Mouse (Mus musculus) limb, embryonic 11.5 days (tissue): ENCODE data around the gene Creb3l4. TPM values are rescaled to one million over a fixed set of nuclear protein-coding genes. Genes with fewer than 3 reads are reported as not detected.
"Not testable (repeated sequence)": the region's sequence is repeated elsewhere in the genome, so short reads cannot be mapped to it uniquely, and the experiment has no call there.

Source experiments
- ATAC-seq: fragments of 200-750 bp; cut with Nextera tagmentation; 2 replicates; pipeline ENCODE4 v1.8.0; 2017; ENCODE audit warnings: low read depth; ENCODE audit not compliant: insufficient number of reproducible peaks, low FRiP score, low TSS enrichment
- DNase-seq: peaks from one replicate; pipeline ENCODE4 v3.0.0-alpha.2; 2015; ENCODE audit warnings: low spot score
- H3K27ac ChIP-seq: fragments of 300-500 bp; sonication (generic); replicated peaks from 2 replicates; pipeline ENCODE4 v1.5.1; 2014; ENCODE audit warnings: low read depth, mild to moderate bottlenecking, low read length
- H3K27me3 ChIP-seq: fragments of 300-500 bp; sonication (generic); 2 replicates; pipeline ENCODE4 v1.6.1; 2014; ENCODE audit warnings: mild to moderate bottlenecking, low read length, mixed read lengths; ENCODE audit not compliant: control insufficient read depth, insufficient read depth
- H3K36me3 ChIP-seq: fragments of 300-500 bp; sonication (generic); 2 replicates; pipeline ENCODE4 v1.6.1; 2014; ENCODE audit warnings: mild to moderate bottlenecking, low read length, moderate library complexity, mixed read lengths; ENCODE audit not compliant: control insufficient read depth, insufficient read depth
- H3K4me1 ChIP-seq: fragments of 300-500 bp; sonication (generic); 2 replicates; pipeline ENCODE4 v1.6.1; 2014; ENCODE audit warnings: low read length, mixed read lengths; ENCODE audit not compliant: control insufficient read depth, insufficient read depth
- H3K4me2 ChIP-seq: fragments of 300-500 bp; sonication (generic); 2 replicates; pipeline ENCODE4 v1.6.1; 2014; ENCODE audit warnings: low read depth, mild to moderate bottlenecking, moderate library complexity; ENCODE audit not compliant: severe bottlenecking
- H3K4me3 ChIP-seq: fragments of 300-500 bp; sonication (generic); 2 replicates; pipeline ENCODE4 v1.5.1; 2014; ENCODE audit warnings: low read depth, low read length
- H3K9ac ChIP-seq: fragments of 300-500 bp; sonication (generic); 2 replicates; pipeline ENCODE4 v1.6.1; 2014; ENCODE audit warnings: mild to moderate bottlenecking, low read length
- H3K9me3 ChIP-seq: fragments of 300-500 bp; sonication (generic); 2 replicates; pipeline ENCODE4 v1.6.1; 2016; ENCODE audit warnings: low read length; ENCODE audit not compliant: control insufficient read depth
- WGBS: fragments of 180-500 bp; shearing (Covaris S2); extraction: QIAGEN DNeasy Blood & Tissue Kit; methylation state at CpG from one replicate; pipeline ENCODE4 v1.1.7; 2014; 5-methylcytosine and 5-hydroxymethylcytosine counted together
- polyA plus RNA-seq: library from polyadenylated mRNA; unstranded; fragments of >200 nt; fragmentation: Nextera tagmentation; extraction: Ambion mirVana; gene quantifications from 2 replicates; pipeline ENCODE4 v1.2.1, GENCODE M21; 2014

The Creb3l4 gene
- 11.0 and 11.3 TPM in 2 replicates for polyA plus RNA-seq

DNA sequence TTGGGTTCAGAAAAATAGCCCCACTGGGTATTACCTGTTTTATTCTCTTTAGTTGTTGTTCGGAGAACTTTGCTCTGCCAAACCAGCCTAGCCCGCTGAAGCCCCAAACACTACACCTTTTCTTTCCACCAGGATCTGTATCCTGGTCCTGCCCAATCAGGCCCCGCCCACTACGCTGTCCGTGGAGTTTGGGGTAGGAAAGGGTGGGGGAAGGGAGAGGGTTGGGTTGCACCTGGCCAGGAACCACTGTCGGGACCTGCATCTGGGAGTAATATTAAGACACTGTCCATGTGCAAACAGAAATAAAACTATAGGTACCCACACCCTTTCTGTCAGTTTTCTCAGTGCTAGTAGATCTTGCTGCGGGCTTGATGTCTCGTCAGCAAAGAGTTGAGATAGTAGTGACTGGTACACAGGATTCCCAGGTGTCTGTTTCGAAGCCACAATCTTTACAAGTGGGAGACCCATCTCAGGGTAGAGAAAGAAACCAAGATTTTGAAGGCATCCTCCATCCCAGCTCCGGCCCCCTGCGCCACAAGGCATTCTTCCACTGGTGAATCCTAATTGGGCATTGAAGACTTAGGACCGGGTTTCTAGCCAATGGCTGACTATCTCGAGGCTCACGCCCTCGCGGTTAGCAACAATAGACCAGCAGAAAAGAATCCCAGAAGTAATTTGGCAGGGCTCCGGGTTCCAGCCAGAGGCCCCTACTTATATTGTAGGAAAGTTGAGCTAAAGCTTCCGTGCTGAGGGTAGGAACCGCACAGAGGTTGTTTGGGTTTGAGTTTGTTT, at the start of gene Creb3l4:
Gene Creb3l4 (minus strand): TSS at position 529 of the 792 bp plus-strand sequence.
- DNase-seq (peak; percentile 74), ATAC-seq (peak; percentile 76)
- Histone ChIP-seq H3K9me3 (no peaks in the 10 kb centered on the region), H3K4me3 (peak within 1 kb of the TSS; percentile 28), H3K4me2 (peak within 1 kb of the TSS; percentile 66), H3K36me3 (no peaks in the 10 kb centered on the region), H3K27me3 (no peaks in the 10 kb centered on the region), H3K27ac (peak within 1 kb of the TSS; percentile 42; the same call in 1 of the 2 replicates), H3K4me1 (peaks cover 7% of the 10 kb centered on the region; the same call in 1 of the 2 replicates), H3K9ac (peak within 1 kb of the TSS; percentile 50)
- 4% methylated on average over 19 of the region's 19 CpGs for WGBS

- H3K4me3 ChIP-seq, result peak within 1 kb of the TSS; percentile 91
- H3K4me1 ChIP-seq, result peaks cover 5% of the 10 kb centered on the region; the same call in 1 of the 2 replicates
- no peaks in the 10 kb centered on the region for H3K9me3 ChIP-seq
- DNase-seq (peak; percentile 100), ATAC-seq (peak; percentile 99)
- peak within 1 kb of the TSS; percentile 75 for H3K4me2 ChIP-seq
- H3K36me3 ChIP-seq, result peaks cover 3% of the 10 kb centered on the region; the same call in 1 of the 2 replicates
- H3K27me3 ChIP-seq, result no peaks in the 10 kb centered on the region
- H3K9ac ChIP-seq, result peak within 1 kb of the TSS; percentile 94
- peak within 1 kb of the TSS; percentile 97 for H3K27ac ChIP-seq
- under 1% methylated on average over 44 of the region's 47 CpGs for WGBS
These were observed 49.3 kb upstream of the Creb3l4 start, which contains the start of gene Gatad2b for GRCm38 (mm10) chr3:90292345-90293275. Gene Gatad2b, plus strand, starts transcription at chr3:90293178.

- no peak for ATAC-seq
- H3K4me1 ChIP-seq, result peaks cover 5% of the 10 kb centered on the region; the same call in 1 of the 2 replicates
- WGBS, result 43% methylated on average over 2 of the region's 2 CpGs
- no peak for DNase-seq
- H3K4me3 ChIP-seq, result peak overlapping the region; percentile 91
- peak overlapping the region; percentile 87; the same call in 1 of the 2 replicates for H3K9ac ChIP-seq
- no peaks in the 10 kb centered on the region for H3K9me3 ChIP-seq
- H3K4me2 ChIP-seq, result peak overlapping the region; percentile 56
- peak overlapping the region; percentile 90; the same call in 1 of the 2 replicates for H3K27ac ChIP-seq
- peaks cover 3% of the 10 kb centered on the region; the same call in 1 of the 2 replicates for H3K36me3 ChIP-seq
- H3K27me3 ChIP-seq, result no peaks in the 10 kb centered on the region
These were observed 48.7 kb upstream of the Creb3l4 start for GRCm38 (mm10) chr3:90291982-90292344.

- no peak for DNase-seq
- 87% methylated on average over 1 of the region's 1 CpGs for WGBS
- no peaks in the 10 kb centered on the region for H3K9me3 ChIP-seq
- no peak overlapping the region for H3K27ac ChIP-seq
- no peak overlapping the region for H3K4me2 ChIP-seq
- peaks cover 5% of the 10 kb centered on the region; the same call in 1 of the 2 replicates for H3K4me1 ChIP-seq
- no peaks in the 10 kb centered on the region for H3K27me3 ChIP-seq
- no peak for ATAC-seq
- peaks cover 3% of the 10 kb centered on the region; the same call in 1 of the 2 replicates for H3K36me3 ChIP-seq
- no peak overlapping the region for H3K9ac ChIP-seq
- no peak overlapping the region for H3K4me3 ChIP-seq
These were observed 47.3 kb upstream of the Creb3l4 start for GRCm38 (mm10) chr3:90290602-90291001.

GRCm38 (mm10) chr3:90289403-90289802, 46.1 kb upstream of the Creb3l4 start:
- H3K4me2 ChIP-seq, H3K36me3 ChIP-seq, H3K27me3 ChIP-seq, H3K4me3 ChIP-seq, H3K9me3 ChIP-seq, H3K4me1 ChIP-seq, H3K27ac ChIP-seq, H3K9ac ChIP-seq, ATAC-seq, DNase-seq: not testable (repeated sequence)
- WGBS, result 73% methylated on average over 2 of the region's 3 CpGs

- no peak overlapping the region for H3K9ac ChIP-seq
- H3K4me3 ChIP-seq, result no peak overlapping the region
- no peak overlapping the region for H3K27ac ChIP-seq
- 89% methylated on average over 2 of the region's 2 CpGs for whole genome bisulfite sequencing
- H3K27me3 ChIP-seq, result no peaks in the 10 kb centered on the region
- ATAC-seq, result no peak
- H3K4me2 ChIP-seq, result no peak overlapping the region
- H3K36me3 ChIP-seq, result no peaks in the 10 kb centered on the region; the same call in 1 of the 2 replicates
- DNase-seq, result no peak
- H3K9me3 ChIP-seq, result no peaks in the 10 kb centered on the region
- no peaks in the 10 kb centered on the region for H3K4me1 ChIP-seq
These were observed 40.8 kb upstream of the Creb3l4 start for GRCm38 (mm10) chr3:90284150-90284549.

GRCm38 (mm10) chr3:90280708-90281107, 37.4 kb upstream of the Creb3l4 start:
- Histone ChIP-seq H3K4me2 (no peak overlapping the region), H3K9me3 (no peaks in the 10 kb centered on the region), H3K4me1 (no peaks in the 10 kb centered on the region), H3K27me3 (no peaks in the 10 kb centered on the region), H3K27ac (no peak overlapping the region), H3K4me3 (no peak overlapping the region), H3K36me3 (no peaks in the 10 kb centered on the region; the same call in 1 of the 2 replicates), H3K9ac (no peak overlapping the region)
- WGBS, result 93% methylated on average over 9 of the region's 9 CpGs
- DNase-seq (no peak), ATAC-seq (no peak)

- H3K27ac ChIP-seq, result no peak overlapping the region
- H3K9ac ChIP-seq, result no peak overlapping the region
- H3K27me3 ChIP-seq, result no peaks in the 10 kb centered on the region
- no peak overlapping the region for H3K4me3 ChIP-seq
- no peaks in the 10 kb centered on the region; the same call in 1 of the 2 replicates for H3K36me3 ChIP-seq
- DNase-seq (no peak), ATAC-seq (no peak)
- WGBS, result 94% methylated on average over 7 of the region's 7 CpGs
- H3K4me1 ChIP-seq, result no peaks in the 10 kb centered on the region
- H3K9me3 ChIP-seq, result no peaks in the 10 kb centered on the region
- H3K4me2 ChIP-seq, result no peak overlapping the region
These were observed 36.4 kb upstream of the Creb3l4 start for GRCm38 (mm10) chr3:90279743-90280142.
